Mouse (Mus musculus) heart, embryonic 13.5 days (tissue): ENCODE results near the gene Casp1. TPM values are rescaled to one million over a fixed set of nuclear protein-coding genes. Genes with fewer than 3 reads are reported as not detected.

Experiments
- polyA plus RNA-seq: library from polyadenylated mRNA; unstranded; fragments of >200 nt; fragmentation: Nextera tagmentation; extraction: Ambion mirVana; gene quantifications from 2 replicates; pipeline ENCODE4 v1.2.1, GENCODE M21; 2015

The Casp1 gene
- polyA plus RNA-seq, 1 experiment from 2014 or later, result 0.79 TPM

Other genes starting within 250 kb of the Casp1 start
- gene Casp4, start 10.3 kb downstream of the Casp1 start, polyA plus RNA-seq, result 1.2 and 1.7 TPM in 2 replicates
- 1.9 and 3.3 TPM in 2 replicates for gene Casp12, start 46.9 kb downstream of the Casp1 start, polyA plus RNA-seq